Mouse (Mus musculus): ENCODE results near the gene Cadps2.
A peak's percentile ranks its signal among the peaks of the same experiment; 100 is the strongest.

The Cadps2 gene

GRCm38 (mm10) chr6:23777641-23778040, 61.6 kb downstream of the Cadps2 start:
- no peak for DNase-seq (ENCODE audit: extremely low spot score, low read depth, low spot score)

- DNase-seq (ENCODE audit: extremely low spot score, low read depth, low spot score) = no peak
These were observed 77.0 kb downstream of the Cadps2 start for GRCm38 (mm10) chr6:23762204-23762603.

GRCm38 (mm10) chr6:23758249-23758648, 81.0 kb downstream of the Cadps2 start:
- no peak for DNase-seq (ENCODE audit: extremely low spot score, low read depth, low spot score)

- DNase-seq (ENCODE audit: extremely low spot score, low read depth, low spot score) = no peak
These were observed 90.4 kb downstream of the Cadps2 start for GRCm38 (mm10) chr6:23748823-23749222.

- no peak for DNase-seq (ENCODE audit: extremely low spot score, low read depth, low spot score)
These were observed 99.2 kb downstream of the Cadps2 start for GRCm38 (mm10) chr6:23740010-23740409.

- peak; percentile 35 for DNase-seq (ENCODE audit: extremely low spot score, low read depth, low spot score)
These were observed 106.5 kb downstream of the Cadps2 start for GRCm38 (mm10) chr6:23732750-23733149.

GRCm38 (mm10) chr6:23728620-23729019, 110.6 kb downstream of the Cadps2 start:
- DNase-seq (ENCODE audit: extremely low spot score, low read depth, low spot score) = no peak

GRCm38 (mm10) chr6:23723697-23724096, 115.5 kb downstream of the Cadps2 start:
- no peak for DNase-seq (ENCODE audit: extremely low spot score, low read depth, low spot score)

GRCm38 (mm10) chr6:23720401-23720800, 118.8 kb downstream of the Cadps2 start:
- DNase-seq (ENCODE audit: extremely low spot score, low read depth, low spot score) = no peak

- DNase-seq (ENCODE audit: extremely low spot score, low read depth, low spot score) = no peak
These were observed 131.7 kb downstream of the Cadps2 start for GRCm38 (mm10) chr6:23707506-23707905.

- no peak for DNase-seq (ENCODE audit: extremely low spot score, low read depth, low spot score)
These were observed 138.3 kb downstream of the Cadps2 start for GRCm38 (mm10) chr6:23700879-23701278.

- DNase-seq (ENCODE audit: extremely low spot score, low read depth, low spot score) = no peak
These were observed 161.0 kb downstream of the Cadps2 start for GRCm38 (mm10) chr6:23678172-23678571.

- DNase-seq (ENCODE audit: extremely low spot score, low read depth, low spot score) = no peak
These were observed 184.2 kb downstream of the Cadps2 start, which contains the start of gene Rnf148 for GRCm38 (mm10) chr6:23655036-23655435. Gene Rnf148, minus strand, starts transcription at chr6:23655136.

- DNase-seq (ENCODE audit: extremely low spot score, low read depth, low spot score) = no peak
These were observed 189.0 kb downstream of the Cadps2 start, which contains the start of gene Rnf133 for GRCm38 (mm10) chr6:23650205-23650604. Gene Rnf133, minus strand, starts transcription at chr6:23650305.

- DNase-seq (ENCODE audit: extremely low spot score, low read depth, low spot score) = no peak
These were observed 190.5 kb downstream of the Cadps2 start for GRCm38 (mm10) chr6:23648732-23649131.

- DNase-seq (ENCODE audit: extremely low spot score, low read depth, low spot score) = no peak
These were observed 191.5 kb downstream of the Cadps2 start for GRCm38 (mm10) chr6:23647627-23648247.

- no peak for DNase-seq (ENCODE audit: extremely low spot score, low read depth, low spot score)
These were observed 202.1 kb downstream of the Cadps2 start for GRCm38 (mm10) chr6:23637081-23637480.

GRCm38 (mm10) chr6:23635208-23635607, 204.0 kb downstream of the Cadps2 start:
- no peak for DNase-seq (ENCODE audit: extremely low spot score, low read depth, low spot score)

- no peak for DNase-seq (ENCODE audit: extremely low spot score, low read depth, low spot score)
These were observed 205.2 kb downstream of the Cadps2 start for GRCm38 (mm10) chr6:23634016-23634415.

- no peak for DNase-seq (ENCODE audit: extremely low spot score, low read depth, low spot score)
These were observed 208.8 kb downstream of the Cadps2 start for GRCm38 (mm10) chr6:23630465-23630864.

GRCm38 (mm10) chr6:23575102-23575501, 264.1 kb downstream of the Cadps2 start:
- no peak for DNase-seq (ENCODE audit: extremely low spot score, low read depth, low spot score)

GRCm38 (mm10) chr6:23573750-23574149, 265.5 kb downstream of the Cadps2 start:
- DNase-seq (ENCODE audit: extremely low spot score, low read depth, low spot score) = no peak

- DNase-seq (ENCODE audit: extremely low spot score, low read depth, low spot score) = no peak
These were observed 266.8 kb downstream of the Cadps2 start for GRCm38 (mm10) chr6:23572401-23572800.
